Mouse (Mus musculus): Measurements from ENCODE around the gene Ing3. TPM values are rescaled to one million over a fixed set of nuclear protein-coding genes. Genes with fewer than 3 reads are reported as not detected.

The Ing3 gene
- polyA plus RNA-seq (2015; fragmentation: Nextera tagmentation; extraction: Ambion mirVana), result 41.8 and 46.4 TPM in 2 replicates

GRCm38 (mm10) chr6:21949226-21949731 lies at the start of gene Ing3:
Gene Ing3 (plus strand): TSS chr6:21949571.
- ATAC-seq (replicated peaks), result peak; percentile 99
- under 1% methylated on average over 35 of the region's 35 CpGs for WGBS

GRCm38 (mm10) chr6:21909720-21910119 lies 39.7 kb upstream of the Ing3 start:
- H3K4me2 ChIP-seq, result no peak overlapping the region
- H3K4me1 ChIP-seq, result no peaks in the 10 kb centered on the region
- H3K4me3 ChIP-seq, result no peak overlapping the region
- no peaks in the 10 kb centered on the region for H3K36me3 ChIP-seq (replicated peaks)
- H3K9me3 ChIP-seq, result no peaks in the 10 kb centered on the region
- H3K9ac ChIP-seq, result no peak overlapping the region
- no peak for ATAC-seq (replicated peaks)
- no peaks in the 10 kb centered on the region for H3K27me3 ChIP-seq (replicated peaks)
- H3K27ac ChIP-seq, result no peak overlapping the region

More at GRCm38 (mm10) chr6:21949226-21949731, at the start of gene Ing3:
- Histone ChIP-seq H3K4me3 (peak within 1 kb of the TSS; percentile 87), H3K4me2 (peak within 1 kb of the TSS; percentile 69), H3K36me3 (replicated peaks) (no peaks in the 10 kb centered on the region), H3K27me3 (replicated peaks) (no peaks in the 10 kb centered on the region), H3K27ac (peak within 1 kb of the TSS; percentile 99), H3K9me3 (no peaks in the 10 kb centered on the region), H3K9ac (peak within 1 kb of the TSS; percentile 72), H3K4me1 (peaks cover 14% of the 10 kb centered on the region)

DNA sequence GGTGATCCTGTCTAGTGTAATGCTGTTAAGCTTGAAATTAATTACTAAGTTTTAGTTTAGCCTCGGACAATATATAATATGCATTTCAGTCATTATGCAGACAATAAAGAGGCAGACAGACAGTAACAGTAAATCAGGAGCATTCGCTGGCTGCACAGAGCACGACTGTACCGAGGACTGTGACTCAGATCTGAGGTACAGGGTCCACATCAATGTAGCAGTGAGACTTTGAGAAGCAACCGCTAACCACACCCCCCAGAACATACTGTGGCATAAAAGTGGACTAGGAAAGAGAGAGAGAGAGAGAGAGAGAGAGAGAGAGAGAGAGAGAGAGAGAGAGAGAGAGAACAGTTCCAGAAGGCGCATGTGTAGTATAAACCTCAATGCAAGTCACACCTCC lies 38.6 kb upstream of the Ing3 start:
- no peak for ATAC-seq (replicated peaks)
- WGBS, result 92% methylated on average over 6 of the region's 6 CpGs
- H3K27ac ChIP-seq, result no peak overlapping the region
- no peaks in the 10 kb centered on the region for H3K36me3 ChIP-seq (replicated peaks)
- H3K27me3 ChIP-seq (replicated peaks), result no peaks in the 10 kb centered on the region
- no peak overlapping the region for H3K4me2 ChIP-seq
- no peak overlapping the region for H3K4me3 ChIP-seq
- no peak overlapping the region for H3K9ac ChIP-seq
- no peaks in the 10 kb centered on the region for H3K9me3 ChIP-seq
- no peaks in the 10 kb centered on the region for H3K4me1 ChIP-seq

DNA sequence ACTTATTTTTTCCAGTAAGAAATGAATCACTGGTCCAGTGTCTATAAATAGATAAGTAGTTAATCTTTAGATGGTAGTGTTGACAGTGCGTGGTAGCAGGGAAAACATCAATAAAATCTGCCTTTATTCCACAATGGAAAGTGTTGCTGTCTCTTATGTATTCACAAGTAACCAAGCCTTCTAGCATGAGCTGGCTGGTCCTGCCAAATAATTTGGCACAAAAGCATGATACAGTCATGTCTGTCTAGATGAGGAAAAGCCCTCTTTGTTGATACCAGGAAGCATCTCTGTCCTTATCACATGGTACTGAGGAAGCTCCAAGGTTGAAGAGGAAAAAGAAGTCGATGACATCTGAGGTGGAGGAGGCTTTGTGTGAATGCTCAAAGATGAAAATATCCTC lies 32.8 kb upstream of the Ing3 start:
- no peak overlapping the region for H3K4me3 ChIP-seq
- H3K9ac ChIP-seq, result no peak overlapping the region
- H3K27me3 ChIP-seq (replicated peaks), result no peaks in the 10 kb centered on the region
- no peak overlapping the region for H3K4me2 ChIP-seq
- H3K36me3 ChIP-seq (replicated peaks), result no peaks in the 10 kb centered on the region
- no peak overlapping the region for H3K27ac ChIP-seq
- no peak for ATAC-seq (replicated peaks)
- no peaks in the 10 kb centered on the region for H3K9me3 ChIP-seq
- 88% methylated on average over 2 of the region's 2 CpGs for WGBS
- H3K4me1 ChIP-seq, result no peaks in the 10 kb centered on the region

DNA sequence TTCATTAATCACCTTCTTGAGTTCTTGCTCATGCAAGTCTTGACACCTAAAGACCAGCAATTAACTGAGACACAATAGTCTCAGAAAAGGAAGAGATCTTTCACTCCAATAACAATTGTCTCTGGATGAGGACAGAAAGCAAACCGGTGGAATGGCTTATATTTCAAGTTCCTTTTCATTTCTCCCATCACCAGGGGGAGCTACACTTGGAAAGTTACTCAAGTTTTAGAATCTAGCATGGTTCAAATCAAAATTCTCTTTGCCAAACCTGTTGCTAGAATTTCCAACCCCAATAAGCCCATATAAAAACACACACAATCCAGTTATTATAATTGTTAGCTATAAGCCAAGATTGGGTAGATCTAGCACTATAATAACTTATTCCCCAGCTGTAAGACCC lies 25.2 kb upstream of the Ing3 start:
- H3K9ac ChIP-seq, result no peak overlapping the region

GRCm38 (mm10) chr6:21937981-21938635 lies 11.3 kb upstream of the Ing3 start:
- WGBS, result 84% methylated on average over 4 of the region's 4 CpGs
- Histone ChIP-seq H3K4me2 (no peak overlapping the region), H3K9me3 (no peaks in the 10 kb centered on the region; the same call in 1 of the 2 replicates), H3K4me1 (no peaks in the 10 kb centered on the region), H3K4me3 (no peak overlapping the region), H3K27me3 (replicated peaks) (no peaks in the 10 kb centered on the region), H3K27ac (no peak overlapping the region), H3K9ac (no peak overlapping the region), H3K36me3 (replicated peaks) (no peaks in the 10 kb centered on the region)
- ATAC-seq (replicated peaks), result no peak

More for the DNA sequence above, 25.2 kb upstream of the Ing3 start:
- ATAC-seq (replicated peaks), result no peak
- no peaks in the 10 kb centered on the region for H3K9me3 ChIP-seq
- H3K4me1 ChIP-seq, result no peaks in the 10 kb centered on the region
- no peaks in the 10 kb centered on the region for H3K27me3 ChIP-seq (replicated peaks)
- H3K4me3 ChIP-seq, result no peak overlapping the region
- no peak overlapping the region for H3K4me2 ChIP-seq
- H3K36me3 ChIP-seq (replicated peaks), result no peaks in the 10 kb centered on the region
- 37% methylated on average over 1 of the region's 1 CpGs for WGBS
- no peak overlapping the region for H3K27ac ChIP-seq

GRCm38 (mm10) chr6:21949771-21950448 lies 539 bp downstream of the Ing3 start:
- Histone ChIP-seq H3K4me2 (peak overlapping the region; percentile 69), H3K27me3 (replicated peaks) (no peaks in the 10 kb centered on the region), H3K4me3 (peak overlapping the region; percentile 87), H3K27ac (peak overlapping the region; percentile 99), H3K36me3 (replicated peaks) (0 out of 2 replicates have a peak, but pooled peaks cover 4% of the 10 kb centered on the region), H3K4me1 (peaks cover 14% of the 10 kb centered on the region), H3K9me3 (no peaks in the 10 kb centered on the region), H3K9ac (peak overlapping the region; percentile 72)
- peak; percentile 98 for ATAC-seq (replicated peaks)
- WGBS, result under 1% methylated on average over 61 of the region's 68 CpGs

- Histone ChIP-seq H3K9ac (peak overlapping the region; percentile 72), H3K4me1 (peaks cover 14% of the 10 kb centered on the region), H3K4me3 (peak overlapping the region; percentile 87), H3K36me3 (replicated peaks) (peaks cover 9% of the 10 kb centered on the region; the same call in 1 of the 2 replicates), H3K9me3 (no peaks in the 10 kb centered on the region), H3K4me2 (peak overlapping the region; percentile 69), H3K27ac (peak overlapping the region; percentile 99; the same call in 1 of the 2 replicates), H3K27me3 (replicated peaks) (no peaks in the 10 kb centered on the region)
- ATAC-seq (replicated peaks), result no peak
- WGBS, result 73% methylated on average over 2 of the region's 2 CpGs
Observed at GRCm38 (mm10) chr6:21950676-21951075, 1.3 kb downstream of the Ing3 start.

GRCm38 (mm10) chr6:21955468-21955867 lies 6.1 kb downstream of the Ing3 start:
- peaks cover 6% of the 10 kb centered on the region for H3K4me1 ChIP-seq
- H3K4me3 ChIP-seq, result no peak overlapping the region
- WGBS, result 92% methylated on average over 4 of the region's 4 CpGs
- peaks cover 10% of the 10 kb centered on the region; the same call in 1 of the 2 replicates for H3K36me3 ChIP-seq (replicated peaks)
- no peaks in the 10 kb centered on the region for H3K27me3 ChIP-seq (replicated peaks)
- H3K9ac ChIP-seq, result no peak overlapping the region
- ATAC-seq (replicated peaks), result no peak; the same call in 1 of the 2 replicates
- no peak overlapping the region for H3K4me2 ChIP-seq
- H3K9me3 ChIP-seq, result no peaks in the 10 kb centered on the region
- H3K27ac ChIP-seq, result no peak overlapping the region

GRCm38 (mm10) chr6:21958922-21959321 lies 9.6 kb downstream of the Ing3 start:
- Histone ChIP-seq H3K27ac (no peak overlapping the region), H3K36me3 (replicated peaks) (peaks cover 10% of the 10 kb centered on the region; the same call in 1 of the 2 replicates)
- 92% methylated on average over 4 of the region's 4 CpGs for WGBS

DNA sequence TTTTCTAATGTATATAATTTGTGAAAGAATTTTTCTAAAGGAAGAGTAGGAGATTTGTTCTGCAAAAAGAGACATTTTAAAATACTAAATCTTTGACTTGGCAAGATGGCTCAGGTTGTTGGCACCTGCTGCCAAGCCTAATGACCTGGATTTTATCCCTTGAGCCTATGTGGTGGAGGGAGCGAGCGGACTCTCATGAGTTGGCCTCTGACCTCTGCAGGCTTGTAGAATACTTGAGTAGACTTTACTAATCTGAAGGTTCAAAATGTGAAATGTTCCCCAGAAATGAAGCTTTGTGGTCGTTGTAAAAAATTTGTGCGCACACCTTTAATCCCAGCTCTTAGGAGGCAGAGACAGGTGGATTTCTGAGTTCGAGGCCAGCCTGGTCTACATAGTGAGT lies 10.5 kb downstream of the Ing3 start:
- 90% methylated on average over 5 of the region's 5 CpGs for WGBS
- no peak overlapping the region for H3K27ac ChIP-seq
- H3K9me3 ChIP-seq, result no peaks in the 10 kb centered on the region
- no peak overlapping the region for H3K9ac ChIP-seq
- H3K27me3 ChIP-seq (replicated peaks), result no peaks in the 10 kb centered on the region
- H3K4me3 ChIP-seq, result no peak overlapping the region
- H3K4me2 ChIP-seq, result no peak overlapping the region
- no peaks in the 10 kb centered on the region for H3K4me1 ChIP-seq
- ATAC-seq (replicated peaks), result no peak
- H3K36me3 ChIP-seq (replicated peaks), result peaks cover 6% of the 10 kb centered on the region; the same call in 1 of the 2 replicates

More at GRCm38 (mm10) chr6:21958922-21959321, 9.6 kb downstream of the Ing3 start:
- Histone ChIP-seq H3K4me1 (no peaks in the 10 kb centered on the region), H3K27me3 (replicated peaks) (no peaks in the 10 kb centered on the region), H3K4me2 (no peak overlapping the region), H3K4me3 (no peak overlapping the region), H3K9me3 (no peaks in the 10 kb centered on the region), H3K9ac (no peak overlapping the region)
- no peak for ATAC-seq (replicated peaks)

- H3K4me3 ChIP-seq, result no peak overlapping the region
- H3K9ac ChIP-seq, result no peak overlapping the region
- no peak overlapping the region for H3K4me2 ChIP-seq
- H3K9me3 ChIP-seq, result no peaks in the 10 kb centered on the region
- no peaks in the 10 kb centered on the region for H3K27me3 ChIP-seq (replicated peaks)
- H3K36me3 ChIP-seq (replicated peaks), result peaks cover 18% of the 10 kb centered on the region
- WGBS, result 85% methylated on average over 2 of the region's 2 CpGs
- no peaks in the 10 kb centered on the region for H3K4me1 ChIP-seq
- no peak for ATAC-seq (replicated peaks)
- H3K27ac ChIP-seq, result no peak overlapping the region
Observed at GRCm38 (mm10) chr6:21977532-21977931, 28.2 kb downstream of the Ing3 start.
